Mouse (Mus musculus) neural tube, embryonic 15.5 days (tissue): ENCODE data around the gene Olfr347. TPM values are rescaled to one million over a fixed set of nuclear protein-coding genes. Genes with fewer than 3 reads are reported as not detected.

Experiments used
- ATAC-seq: fragments of 200-750 bp; cut with Nextera tagmentation; 2 replicates; pipeline ENCODE4 v1.8.0; 2017; ENCODE audit warnings: mild to moderate bottlenecking, moderate TSS enrichment, moderate library complexity; ENCODE audit not compliant: low FRiP score
- H3K27ac ChIP-seq: fragments of 300-500 bp; sonication (generic); replicated peaks from 2 replicates; pipeline ENCODE4 v1.5.1; 2015; ENCODE audit warnings: mild to moderate bottlenecking, inconsistent platforms
- H3K27me3 ChIP-seq: fragments of 300-500 bp; sonication (generic); replicated peaks from 2 replicates; pipeline ENCODE4 v1.6.1; 2015; ENCODE audit warnings: inconsistent platforms
- H3K36me3 ChIP-seq: fragments of 300-500 bp; sonication (generic); 2 replicates; pipeline ENCODE4 v1.6.1; 2015; ENCODE audit warnings: inconsistent platforms
- H3K4me1 ChIP-seq: fragments of 300-500 bp; sonication (generic); 2 replicates; pipeline ENCODE4 v1.6.1; 2015; ENCODE audit warnings: inconsistent platforms
- H3K4me2 ChIP-seq: fragments of 300-500 bp; sonication (generic); 2 replicates; pipeline ENCODE4 v1.6.1; 2015; ENCODE audit warnings: inconsistent platforms, mild to moderate bottlenecking, moderate library complexity
- H3K4me3 ChIP-seq: fragments of 300-500 bp; sonication (generic); replicated peaks from 2 replicates; pipeline ENCODE4 v1.5.1; 2015; ENCODE audit warnings: mild to moderate bottlenecking, inconsistent platforms
- H3K9ac ChIP-seq: fragments of 300-500 bp; sonication (generic); replicated peaks from 2 replicates; pipeline ENCODE4 v1.6.1; 2015; ENCODE audit warnings: mild to moderate bottlenecking, inconsistent platforms
- H3K9me3 ChIP-seq: fragments of 300-500 bp; sonication (generic); replicated peaks from 2 replicates; pipeline ENCODE4 v1.6.1; 2016; ENCODE audit warnings: inconsistent platforms
- WGBS: fragments of 180-500 bp; shearing (Covaris S2); methylation state at CpG from one replicate; pipeline ENCODE4 v1.1.7; 2015; ENCODE audit warnings: mixed read lengths; 5-methylcytosine and 5-hydroxymethylcytosine counted together
- polyA plus RNA-seq: library from polyadenylated mRNA; unstranded; fragments of >200 nt; fragmentation: Nextera tagmentation; extraction: Ambion mirVana; gene quantifications from 2 replicates; pipeline ENCODE4 v1.2.1, GENCODE M21; 2015

Gene Olfr347
- polyA plus RNA-seq = not detected in 2 replicates

DNA sequence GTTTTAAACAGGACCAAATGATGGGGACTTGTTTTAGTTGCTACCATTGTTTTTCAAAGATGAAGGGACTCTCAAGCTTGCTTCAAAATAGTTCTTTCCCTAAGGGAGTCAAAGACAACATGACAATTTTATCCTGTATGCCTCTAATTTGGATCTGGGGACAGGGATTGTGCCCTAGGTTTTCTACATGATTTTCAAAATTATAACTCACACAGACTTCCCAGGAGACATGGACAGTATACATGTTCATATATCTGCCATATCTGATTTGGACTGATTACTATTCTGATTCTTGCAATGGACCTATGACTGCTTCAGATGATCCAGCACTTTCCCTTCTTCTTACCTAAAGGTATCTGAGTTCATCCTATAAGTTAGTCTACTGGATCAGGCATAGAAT lies at the start of gene Olfr347:
TSS of gene Olfr347 (plus strand) at position 301 of the 400 bp plus-strand sequence.
- Histone ChIP-seq H3K36me3 (no peaks in the 10 kb centered on the region), H3K4me2 (no peak within 1 kb of the TSS), H3K4me3 (no peak within 1 kb of the TSS), H3K9me3 (peaks cover 13% of the 10 kb centered on the region; the same call in 1 of the 2 replicates), H3K4me1 (no peaks in the 10 kb centered on the region), H3K27me3 (no peaks in the 10 kb centered on the region), H3K27ac (no peak within 1 kb of the TSS), H3K9ac (no peak within 1 kb of the TSS)
- no peak for ATAC-seq

DNA sequence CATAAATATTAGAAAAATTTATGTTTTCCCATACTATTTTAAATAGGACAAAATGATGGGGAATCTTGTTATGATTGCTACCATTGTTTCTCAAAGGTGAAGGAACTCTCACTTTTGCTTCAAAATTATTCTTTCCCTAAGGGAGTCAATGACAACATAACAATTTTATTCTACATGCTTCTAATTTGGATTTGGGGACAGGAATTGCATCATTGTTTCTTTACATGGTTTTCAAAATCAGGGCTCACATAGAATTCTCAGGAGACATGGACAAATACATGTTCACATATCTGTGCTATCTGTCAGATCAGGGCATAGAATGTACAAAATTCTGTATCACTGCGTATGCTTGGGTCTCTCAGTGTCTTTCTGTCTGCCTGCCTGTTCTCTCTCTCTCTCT lies 46.2 kb upstream of the Olfr347 start, which contains the start of gene Olfr346:
TSS of gene Olfr346 (plus strand) at position 301 of the 400 bp plus-strand sequence.
- WGBS = 90% methylated on average over 1 of the region's 1 CpGs
- Histone ChIP-seq H3K36me3 (no peaks in the 10 kb centered on the region), H3K9ac (no peak within 1 kb of the TSS), H3K4me1 (no peaks in the 10 kb centered on the region), H3K4me3 (no peak within 1 kb of the TSS), H3K27ac (no peak within 1 kb of the TSS), H3K9me3 (peaks cover 10% of the 10 kb centered on the region; the same call in 1 of the 2 replicates), H3K4me2 (no peak within 1 kb of the TSS), H3K27me3 (no peaks in the 10 kb centered on the region)
- no peak for ATAC-seq

DNA sequence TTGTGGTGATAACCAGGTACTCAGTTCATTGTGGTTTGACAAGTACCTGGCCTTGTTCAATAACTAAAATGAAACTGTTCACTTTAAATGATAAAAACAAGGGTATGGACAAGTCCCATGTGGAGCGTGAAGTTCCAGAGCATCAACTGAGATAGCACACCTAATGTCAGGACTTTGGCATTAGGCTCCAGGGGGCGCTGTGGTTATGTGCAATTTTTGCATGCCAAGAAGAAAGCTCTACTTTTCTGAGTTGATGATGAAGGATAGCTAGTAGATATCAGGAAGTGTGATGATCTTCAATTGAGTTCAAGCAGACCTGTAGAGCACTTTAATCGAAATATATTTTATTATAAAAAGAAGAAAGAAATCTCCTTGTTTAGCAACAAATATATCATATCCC lies 4.5 kb downstream of the Olfr347 start:
- ATAC-seq = no peak
- H3K27ac ChIP-seq = no peak overlapping the region
- 64% methylated on average over 3 of the region's 3 CpGs for WGBS

DNA sequence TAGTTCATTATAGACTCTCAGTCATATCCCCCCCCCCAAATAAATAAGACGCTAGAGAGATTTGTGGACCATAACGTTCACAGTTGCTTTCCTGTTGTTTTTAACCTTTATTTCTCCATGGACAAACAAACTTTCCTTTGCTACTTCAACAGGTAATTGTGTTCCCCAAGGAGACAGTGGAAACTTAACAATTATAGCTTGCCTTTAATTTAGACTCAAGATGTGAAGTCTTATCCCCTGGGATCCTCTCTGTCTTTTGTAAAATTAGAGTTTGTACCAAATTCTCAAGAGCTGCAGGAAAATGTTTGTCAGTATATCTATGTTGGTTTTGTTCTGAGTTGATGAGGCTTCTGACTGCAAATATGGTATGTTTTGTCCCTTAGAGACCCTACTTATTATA lies 52.3 kb downstream of the Olfr347 start, which contains the start of gene Olfr348:
TSS of gene Olfr348 (plus strand) at position 301 of the 400 bp plus-strand sequence.
- Histone ChIP-seq H3K27ac (no peak within 1 kb of the TSS), H3K9ac (no peak within 1 kb of the TSS), H3K9me3 (0 out of 2 replicates have a peak, but pooled peaks cover 5% of the 10 kb centered on the region), H3K36me3 (no peaks in the 10 kb centered on the region), H3K4me2 (no peak within 1 kb of the TSS), H3K4me3 (no peak within 1 kb of the TSS), H3K4me1 (no peaks in the 10 kb centered on the region), H3K27me3 (no peaks in the 10 kb centered on the region)
- WGBS = 83% methylated on average over 2 of the region's 2 CpGs
- ATAC-seq = no peak

More for the DNA sequence above, 4.5 kb downstream of the Olfr347 start:
- no peaks in the 10 kb centered on the region for H3K36me3 ChIP-seq
- no peaks in the 10 kb centered on the region for H3K4me1 ChIP-seq
- H3K4me3 ChIP-seq = no peak overlapping the region
- peaks cover 8% of the 10 kb centered on the region; the same call in 1 of the 2 replicates for H3K9me3 ChIP-seq
- no peak overlapping the region for H3K9ac ChIP-seq
- H3K4me2 ChIP-seq = no peak overlapping the region
- H3K27me3 ChIP-seq = no peaks in the 10 kb centered on the region

Other genes starting within 250 kb of the Olfr347 start
- not detected in 2 replicates for gene Olfr341, start 249.4 kb upstream of the Olfr347 start, polyA plus RNA-seq
- not detected in 2 replicates for gene Olfr342, start 206.9 kb upstream of the Olfr347 start, polyA plus RNA-seq
- not detected in 2 replicates for gene Olfr344, start 165.2 kb upstream of the Olfr347 start, polyA plus RNA-seq
- not detected in 2 replicates for gene Olfr345, start 91.9 kb upstream of the Olfr347 start, polyA plus RNA-seq
- gene Olfr346, start 46.1 kb upstream of the Olfr347 start, polyA plus RNA-seq = not detected in 2 replicates
- not detected in 2 replicates for gene Olfr348, start 52.4 kb downstream of the Olfr347 start, polyA plus RNA-seq
- not detected in 2 replicates for gene Olfr50, start 58.6 kb downstream of the Olfr347 start, polyA plus RNA-seq
- not detected in 2 replicates for gene Olfr3, start 85.1 kb downstream of the Olfr347 start, polyA plus RNA-seq
- not detected in 2 replicates for gene Olfr350, start 114.4 kb downstream of the Olfr347 start, polyA plus RNA-seq
- gene Olfr351, start 130.8 kb downstream of the Olfr347 start, polyA plus RNA-seq = not detected in 2 replicates
- gene Olfr352, start 136.6 kb downstream of the Olfr347 start, polyA plus RNA-seq = not detected in 2 replicates
- gene Olfr353, start 161.0 kb downstream of the Olfr347 start, polyA plus RNA-seq = not detected in 2 replicates
- not detected in 2 replicates for gene Olfr354, start 173.8 kb downstream of the Olfr347 start, polyA plus RNA-seq
- not detected in 2 replicates for gene Olfr355, start 197.0 kb downstream of the Olfr347 start, polyA plus RNA-seq
- not detected in 2 replicates for gene Olfr356, start 205.2 kb downstream of the Olfr347 start, polyA plus RNA-seq